Mouse (Mus musculus) bone marrow macrophage, adult 2 months (primary cell): ENCODE measurements around the gene Adprhl1.

ENCODE experiments used
- CTCF ChIP-seq: IDR thresholded peaks from 2 replicates; pipeline ENCODE4 v1.5.1; 2012; ENCODE audit warnings: low read depth, mild to moderate bottlenecking, low read length, moderate library complexity
- POLR2A ChIP-seq: IDR thresholded peaks from 2 replicates; pipeline ENCODE4 v1.6.1; 2012; ENCODE audit warnings: mild to moderate bottlenecking, low read depth, low read length, borderline replicate concordance

DNA sequence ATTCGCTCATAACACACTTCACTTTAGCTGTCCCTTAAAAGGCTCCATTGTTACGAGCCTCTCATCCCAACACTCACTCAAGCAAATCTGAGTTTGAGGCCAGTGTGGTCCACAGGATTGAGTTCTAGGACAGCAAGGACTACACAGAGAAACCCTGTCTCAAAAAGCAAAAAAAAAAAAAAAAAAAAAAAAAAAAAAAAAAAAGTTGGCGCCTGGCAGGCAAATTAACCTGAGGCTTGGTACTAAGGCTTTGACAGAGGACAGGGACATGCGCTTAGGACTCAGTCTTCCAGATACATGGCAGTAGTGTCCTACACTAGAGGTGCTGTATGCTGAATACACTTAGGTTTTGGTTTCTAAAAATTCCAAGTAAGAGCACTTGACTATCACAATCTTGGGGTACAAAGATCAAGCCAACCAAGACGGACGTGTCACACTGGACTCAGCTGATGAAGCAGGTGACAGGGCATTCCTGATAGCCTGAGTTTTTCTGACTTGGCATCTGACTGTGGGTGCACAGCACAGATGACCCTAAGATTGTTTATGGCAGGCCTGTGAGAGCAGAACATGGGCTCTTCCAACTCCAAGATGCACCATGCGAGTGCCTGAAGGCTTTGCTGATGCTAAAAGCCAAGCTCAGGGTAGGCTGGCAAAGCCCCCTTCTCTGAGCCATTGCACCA lies 76.6 kb downstream of the Adprhl1 start:
- no peak for TF ChIP-seq CTCF
- TF ChIP-seq POLR2A = no peak
